Mouse (Mus musculus) urinary bladder, postnatal 25 days (tissue): Measurements from ENCODE around the gene Dapl1.

Source experiments
- DNase-seq: peaks from one replicate; pipeline ENCODE4 v3.0.0; 2022; ENCODE audit warnings: low spot score

Gene Dapl1

DNA sequence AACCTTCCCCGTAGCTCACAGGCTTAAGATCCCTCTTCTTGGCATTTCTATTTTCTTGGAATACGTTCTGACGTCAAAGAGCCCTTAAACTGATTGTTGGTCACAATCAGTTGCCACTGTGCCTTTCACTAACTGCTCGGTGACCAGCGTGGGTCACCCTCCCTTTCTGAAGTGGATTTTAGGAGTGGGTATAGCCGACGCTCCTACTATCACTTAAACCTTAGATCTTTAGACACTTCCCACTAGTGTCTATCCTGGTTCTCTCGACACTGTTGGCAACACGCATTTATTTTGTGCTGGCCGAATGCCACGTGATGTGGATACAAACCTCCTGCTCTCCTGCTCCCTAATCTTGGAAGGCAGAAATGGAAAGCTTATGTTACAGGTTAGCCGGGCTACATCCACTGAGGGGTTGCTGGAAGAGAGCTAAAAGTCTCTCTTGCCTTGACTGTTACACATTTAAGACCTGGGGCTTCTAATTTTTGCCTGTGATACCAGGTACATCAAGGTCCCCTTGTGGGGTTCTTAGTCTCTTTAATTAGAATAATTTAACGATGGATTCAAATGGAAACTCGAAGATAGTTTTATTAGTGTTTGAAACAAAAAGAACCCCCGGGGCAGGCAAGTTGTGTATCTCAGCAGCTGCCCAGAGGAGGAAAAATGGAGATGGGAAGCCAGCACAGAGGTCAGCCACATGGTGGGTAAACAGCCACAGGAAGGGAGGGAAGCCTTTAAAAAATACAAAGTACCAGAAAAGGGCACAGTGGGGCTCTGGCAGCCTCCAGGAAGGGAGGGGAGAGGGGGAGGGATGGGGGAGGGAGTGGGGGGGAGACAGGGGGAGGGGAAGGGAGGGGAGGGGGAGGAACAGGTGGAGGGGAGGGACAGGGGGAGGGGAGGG, 13.2 kb upstream of the Dapl1 start:
- no peak for DNase-seq

DNA sequence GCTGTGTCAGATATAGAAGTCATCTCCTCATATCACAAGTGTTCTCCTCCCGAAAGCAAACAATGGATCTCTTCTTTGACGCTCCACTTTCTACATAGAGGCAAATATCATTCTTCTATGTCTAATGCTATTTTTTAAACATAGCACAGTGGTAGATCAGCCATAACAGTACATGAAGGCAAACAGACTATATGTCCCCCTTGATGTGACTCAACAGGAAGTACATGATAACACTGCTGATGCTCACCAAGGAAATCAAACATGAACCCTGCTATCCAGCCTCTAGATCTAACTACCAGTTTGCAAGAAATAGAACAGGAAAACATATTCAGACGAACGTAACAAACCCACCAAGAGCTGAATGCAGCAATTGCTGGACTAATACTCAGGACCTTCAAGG, 10.1 kb upstream of the Dapl1 start:
- DNase-seq, result no peak

DNA sequence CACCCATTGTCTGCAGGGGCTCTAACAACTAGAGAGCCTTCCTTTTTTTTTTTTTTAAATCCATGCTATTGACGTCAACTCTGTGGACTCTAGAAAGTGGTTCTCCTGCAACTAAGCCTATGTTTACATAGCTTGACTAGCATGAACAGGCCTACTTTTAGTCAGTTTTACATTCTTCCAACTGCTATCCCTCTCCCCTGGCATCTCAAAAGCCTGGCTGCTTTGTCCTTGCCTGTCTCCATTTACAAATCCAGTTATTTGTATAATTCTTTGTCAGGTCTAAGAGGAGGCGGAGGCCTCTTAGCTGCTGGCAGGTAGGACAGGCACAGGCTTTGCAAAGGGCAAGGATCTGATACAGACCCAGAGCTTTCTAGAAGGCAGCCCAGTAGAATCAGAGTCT, 627 bp downstream of the Dapl1 start:
- DNase-seq, result no peak

- DNase-seq, result no peak
Measured at GRCm38 (mm10) chr2:59485657-59486056, 1.2 kb downstream of the Dapl1 start.

DNA sequence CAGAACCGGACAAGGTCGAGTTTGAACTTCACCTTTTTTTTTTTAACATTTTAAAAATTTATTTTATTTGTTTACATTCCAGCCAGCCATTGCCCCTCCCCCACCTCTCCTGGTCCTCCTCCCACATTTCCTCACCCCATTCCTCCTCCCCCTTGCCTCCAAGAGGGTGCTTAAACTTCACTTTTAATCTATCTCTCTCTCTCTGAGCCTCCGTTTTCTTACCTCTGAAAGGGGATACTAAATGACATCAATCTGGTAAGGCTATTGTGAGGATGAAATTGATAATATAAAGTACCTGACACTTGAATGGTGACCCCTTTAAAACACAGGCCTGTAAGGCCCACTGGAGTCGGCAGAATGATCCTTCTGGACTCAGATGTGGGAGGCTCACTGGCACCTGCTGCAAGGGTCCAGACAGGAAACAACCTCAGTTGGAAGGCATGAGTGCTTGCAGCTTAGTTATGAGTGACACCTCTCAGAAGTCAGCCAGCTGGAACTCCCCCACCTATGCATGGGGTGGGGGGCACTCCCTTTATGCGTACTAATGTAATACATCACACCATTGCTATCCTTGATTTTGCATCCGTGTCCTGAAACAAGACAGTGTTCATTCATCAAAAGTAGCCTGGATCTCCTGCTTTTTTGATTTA, 1.9 kb downstream of the Dapl1 start:
- no peak for DNase-seq

DNA sequence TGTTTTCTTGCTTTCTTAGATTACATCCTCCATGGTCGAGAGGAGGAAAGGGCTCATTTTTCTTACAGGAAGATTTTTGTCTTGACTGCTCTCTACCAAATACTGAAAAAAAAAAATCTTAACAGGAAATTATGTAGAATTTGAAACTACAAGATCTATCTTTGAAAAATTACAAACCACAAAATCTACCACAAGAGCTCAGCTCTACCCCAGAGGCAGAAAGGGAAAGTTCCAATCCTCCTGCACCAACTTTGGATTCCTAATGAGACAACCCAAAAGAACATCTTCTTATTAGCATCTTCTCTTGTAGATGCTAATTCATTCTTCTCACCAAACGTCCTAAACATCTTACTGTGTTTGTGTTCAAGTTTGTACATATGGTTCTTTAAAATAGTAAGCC, 3.8 kb downstream of the Dapl1 start:
- DNase-seq, result no peak

DNA sequence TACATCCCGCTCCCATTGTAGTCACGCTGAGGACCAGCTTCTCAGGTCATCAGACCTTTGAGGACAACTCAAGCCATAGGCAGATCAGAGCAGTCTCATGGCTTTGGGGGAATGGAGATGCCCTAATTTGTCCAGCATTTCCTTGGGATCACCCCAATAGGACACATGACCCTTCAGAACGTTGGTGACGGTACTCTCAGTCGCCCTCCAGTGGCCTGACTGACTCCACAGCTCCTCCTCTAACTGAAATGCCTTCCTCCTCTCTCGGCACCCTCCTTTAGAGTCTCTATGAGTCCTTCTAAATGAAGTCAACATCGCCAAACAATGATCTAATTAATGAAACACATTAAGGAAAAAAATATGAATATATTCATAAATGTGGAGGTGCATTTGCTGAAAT, 5.9 kb downstream of the Dapl1 start:
- DNase-seq, result no peak

GRCm38 (mm10) chr2:59493445-59494085, 9.1 kb downstream of the Dapl1 start:
- no peak for DNase-seq

DNA sequence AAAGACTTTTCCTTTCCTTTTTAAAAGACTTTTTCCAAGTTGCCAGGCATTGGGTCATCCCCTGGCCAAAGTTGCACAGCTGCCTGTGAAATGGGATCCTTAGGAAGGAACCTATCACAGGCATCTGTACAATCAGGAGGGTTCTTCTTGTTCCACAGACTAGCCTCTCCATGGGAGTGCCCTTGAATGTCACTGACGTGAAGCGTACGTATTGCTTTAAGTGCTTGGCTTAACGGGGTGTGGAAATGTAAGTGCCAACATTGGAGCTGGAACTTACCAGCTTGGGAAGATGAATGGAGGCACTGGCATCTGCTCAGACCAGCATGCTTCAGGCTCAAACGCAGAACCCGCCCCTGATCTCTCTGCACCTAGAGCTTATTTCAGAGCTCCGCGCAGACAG, 14.7 kb downstream of the Dapl1 start:
- DNase-seq, result no peak

- no peak for DNase-seq
Measured at GRCm38 (mm10) chr2:59499717-59500116, 15.3 kb downstream of the Dapl1 start.

DNA sequence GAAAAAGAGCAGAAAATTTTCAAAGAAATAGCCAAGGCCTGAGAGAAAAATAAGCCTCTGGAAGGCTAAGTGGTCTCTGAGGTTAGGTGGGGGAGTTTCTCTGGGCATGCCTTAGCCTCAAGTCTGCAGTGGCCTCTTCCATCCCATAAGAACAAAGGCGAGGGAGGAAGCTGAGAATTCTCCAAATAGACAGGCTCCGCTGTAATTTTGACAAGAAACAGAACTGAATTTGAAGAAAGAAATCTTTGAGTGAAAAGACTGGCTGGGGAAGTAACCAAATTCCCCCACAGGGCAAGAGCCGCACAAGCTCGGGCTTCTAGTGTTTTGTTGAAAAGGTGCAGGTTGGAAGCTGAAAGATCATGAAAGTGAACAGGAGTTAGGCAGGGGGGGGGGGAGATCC, 24.6 kb downstream of the Dapl1 start:
- no peak for DNase-seq

- DNase-seq, result no peak
Measured at GRCm38 (mm10) chr2:59510416-59510815, 26.0 kb downstream of the Dapl1 start.

DNA sequence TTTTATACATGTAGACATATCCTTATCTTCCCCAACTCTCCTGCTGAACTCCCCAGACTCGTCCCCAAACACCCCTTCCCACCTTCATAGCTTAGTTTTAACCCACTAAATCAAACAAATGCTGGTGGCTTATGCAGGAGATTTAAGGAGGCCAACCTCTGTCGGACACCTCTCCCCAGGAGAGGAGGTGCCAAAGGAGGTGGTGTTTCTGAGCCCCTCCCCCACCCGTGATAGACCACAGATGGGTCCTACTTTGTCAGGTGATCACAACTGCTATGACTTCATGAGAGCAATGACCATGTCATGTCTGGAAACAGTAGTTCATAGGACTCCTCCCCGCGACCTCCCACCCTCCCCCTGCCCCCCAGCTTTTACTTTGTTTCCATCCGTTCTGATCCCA, 26.4 kb downstream of the Dapl1 start:
- no peak for DNase-seq

DNA sequence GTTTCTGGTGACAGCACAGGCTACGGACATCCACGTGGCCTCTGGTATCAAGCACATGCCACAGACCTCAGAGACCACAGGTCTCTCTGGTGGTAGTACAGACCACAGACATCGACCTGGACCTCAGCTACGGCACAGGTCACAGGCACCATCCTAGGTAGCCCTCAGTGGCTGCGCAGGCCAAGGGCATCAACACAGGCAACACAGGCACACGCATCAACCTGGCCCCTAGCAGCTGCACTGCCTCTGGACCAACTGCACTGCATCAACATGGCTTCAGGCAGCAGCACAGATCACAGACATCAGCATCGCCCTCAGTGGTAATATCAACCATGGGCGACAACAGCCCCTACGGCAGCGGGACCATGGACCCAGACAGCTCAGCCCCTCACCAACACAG, 36.2 kb downstream of the Dapl1 start:
- no peak for DNase-seq

- DNase-seq, result peak; percentile 72
Measured at GRCm38 (mm10) chr2:59522079-59522684, 37.7 kb downstream of the Dapl1 start.

DNA sequence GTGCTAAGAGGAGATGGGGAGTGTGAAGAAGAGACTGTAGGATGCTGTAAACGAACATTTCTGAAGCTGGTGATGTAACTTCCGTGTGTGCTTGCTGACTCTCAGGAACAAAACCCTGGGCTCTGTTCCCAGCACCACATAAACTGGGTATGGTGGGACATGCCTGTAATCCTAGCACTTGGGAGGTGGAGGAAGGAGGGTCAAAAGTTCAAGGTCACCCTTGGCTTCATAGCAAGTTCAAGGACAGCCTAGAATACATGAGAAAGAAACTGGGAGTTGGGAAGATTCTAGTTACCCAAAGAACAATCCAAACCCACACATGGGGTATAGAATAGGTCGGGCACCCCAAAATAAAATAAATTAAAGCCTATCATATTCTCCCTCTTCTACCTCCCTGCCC, 39.1 kb downstream of the Dapl1 start:
- DNase-seq, result no peak

DNA sequence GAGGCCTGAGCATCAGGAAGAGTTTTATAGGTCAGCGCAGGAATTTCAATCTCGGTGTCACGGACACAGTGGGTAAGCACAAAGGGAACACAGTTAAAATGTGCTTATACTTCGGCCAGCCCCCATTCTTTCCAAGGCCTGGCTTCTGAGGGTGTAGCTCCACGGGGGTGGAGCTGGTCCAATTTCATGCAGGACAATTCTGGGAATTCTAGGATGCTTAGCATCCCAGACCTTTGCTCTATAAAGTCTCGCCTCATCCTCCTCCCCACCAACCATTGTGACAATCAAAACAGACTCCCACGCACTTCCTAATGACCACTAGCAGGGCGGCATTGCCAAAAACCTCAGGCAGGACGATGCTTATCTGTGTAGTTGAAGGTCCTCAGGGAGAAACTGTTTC, 42.4 kb downstream of the Dapl1 start:
- no peak for DNase-seq

- DNase-seq, result no peak
Measured at GRCm38 (mm10) chr2:59529574-59530080, 45.2 kb downstream of the Dapl1 start.

- DNase-seq, result no peak
Measured at GRCm38 (mm10) chr2:59530811-59531210, 46.4 kb downstream of the Dapl1 start.

- no peak for DNase-seq
Measured at GRCm38 (mm10) chr2:59532999-59533398, 48.5 kb downstream of the Dapl1 start.

- DNase-seq, result no peak
Measured at GRCm38 (mm10) chr2:59533504-59533903, 49.1 kb downstream of the Dapl1 start.

GRCm38 (mm10) chr2:59533971-59534748, 49.7 kb downstream of the Dapl1 start:
- no peak for DNase-seq
